Mouse (Mus musculus) forebrain, embryonic 13.5 days (tissue): ENCODE measurements around the gene Tnrc6a. TPM values are rescaled to one million over a fixed set of nuclear protein-coding genes. Genes with fewer than 3 reads are reported as not detected.

ENCODE experiments used
- ATAC-seq: fragments of 200-750 bp; cut with Nextera tagmentation; 2 replicates; pipeline ENCODE4 v1.8.0; 2017
- H3K27ac ChIP-seq: fragments of 300-500 bp; sonication (generic); 2 replicates; pipeline ENCODE4 v1.5.1; 2015; ENCODE audit warnings: inconsistent platforms, mild to moderate bottlenecking, moderate library complexity
- H3K27me3 ChIP-seq: fragments of 300-500 bp; sonication (generic); 2 replicates; pipeline ENCODE4 v1.6.1; 2015; ENCODE audit warnings: mild to moderate bottlenecking, inconsistent platforms
- H3K36me3 ChIP-seq: fragments of 300-500 bp; sonication (generic); 2 replicates; pipeline ENCODE4 v1.6.1; 2015; ENCODE audit warnings: mild to moderate bottlenecking, inconsistent platforms; ENCODE audit not compliant: poor library complexity, severe bottlenecking
- H3K4me1 ChIP-seq: fragments of 300-500 bp; sonication (generic); 2 replicates; pipeline ENCODE4 v1.6.1; 2015; ENCODE audit warnings: inconsistent platforms
- H3K4me2 ChIP-seq: fragments of 300-500 bp; sonication (generic); 2 replicates; pipeline ENCODE4 v1.6.1; 2015; ENCODE audit warnings: inconsistent platforms, mild to moderate bottlenecking, moderate library complexity
- H3K4me3 ChIP-seq: fragments of 300-500 bp; sonication (generic); 2 replicates; pipeline ENCODE4 v1.5.1; 2015; ENCODE audit warnings: mild to moderate bottlenecking, inconsistent platforms
- H3K9ac ChIP-seq: fragments of 300-500 bp; sonication (generic); 2 replicates; pipeline ENCODE4 v1.6.1; 2015; ENCODE audit warnings: mild to moderate bottlenecking, inconsistent platforms
- H3K9me3 ChIP-seq: fragments of 300-500 bp; sonication (generic); replicated peaks from 2 replicates; pipeline ENCODE4 v1.6.1; 2016; ENCODE audit warnings: inconsistent platforms
- WGBS: fragments of 180-500 bp; shearing (Covaris S2); methylation state at CpG from one replicate; pipeline ENCODE4 v1.1.7; 2015; 5-methylcytosine and 5-hydroxymethylcytosine counted together
- polyA plus RNA-seq: library from polyadenylated mRNA; unstranded; fragments of >200 nt; fragmentation: Nextera tagmentation; extraction: Ambion mirVana; gene quantifications from 2 replicates; pipeline ENCODE4 v1.2.1, GENCODE M21; 2015

The Tnrc6a gene
- polyA plus RNA-seq, 1 experiment from 2014 or later, result 62.0 TPM

DNA sequence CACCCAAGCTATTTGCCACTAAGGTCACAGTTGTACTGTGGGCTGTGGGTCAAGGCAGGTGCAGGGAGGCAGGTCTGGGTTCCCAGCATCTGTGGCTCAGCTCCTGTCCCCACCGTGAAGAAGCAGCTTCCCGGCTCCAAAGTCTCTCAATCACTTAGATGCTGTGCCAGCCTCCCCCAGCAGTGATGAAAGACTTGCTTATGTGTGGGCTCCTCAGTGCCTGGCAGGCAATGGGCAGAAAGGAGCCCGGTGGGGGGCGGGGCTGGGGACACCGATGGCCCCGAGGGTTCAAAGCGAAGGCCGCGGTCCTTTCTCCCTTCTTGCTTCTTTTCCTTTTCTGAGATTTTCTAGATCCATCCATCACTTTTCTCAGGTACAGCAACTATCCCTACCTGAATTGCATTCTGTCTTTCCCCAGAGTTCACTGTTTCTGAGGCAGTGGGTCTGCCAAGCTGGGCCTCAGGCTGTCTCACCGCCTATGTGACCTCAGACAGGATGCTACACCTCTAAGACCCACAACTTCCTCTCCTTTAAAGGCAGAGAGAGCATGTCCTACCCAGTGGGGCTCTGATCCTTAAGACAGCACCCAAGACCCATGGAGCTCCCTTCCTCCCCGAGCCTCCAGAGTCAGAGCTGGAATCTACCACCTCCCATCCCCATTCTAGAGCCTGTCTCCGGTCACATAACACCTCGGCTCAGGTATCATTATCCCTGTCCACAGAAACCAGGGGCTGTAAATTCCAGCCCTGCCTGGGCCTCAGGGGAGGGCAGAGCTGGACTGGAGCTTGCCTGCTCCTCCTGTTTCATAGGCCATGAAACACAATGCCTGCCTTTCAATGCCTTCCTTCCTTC, 96.3 kb downstream of the Tnrc6a start:
- H3K4me1 ChIP-seq, result peaks cover 7% of the 10 kb centered on the region; the same call in 1 of the 2 replicates
- no peak overlapping the region for H3K27ac ChIP-seq
- H3K36me3 ChIP-seq, result no peaks in the 10 kb centered on the region
- WGBS, result 75% methylated on average over 13 of the region's 13 CpGs
- no peak overlapping the region for H3K4me3 ChIP-seq
- H3K4me2 ChIP-seq, result no peak overlapping the region
- H3K9me3 ChIP-seq, result no peaks in the 10 kb centered on the region
- no peak for ATAC-seq
- no peaks in the 10 kb centered on the region for H3K27me3 ChIP-seq
- no peak overlapping the region for H3K9ac ChIP-seq

DNA sequence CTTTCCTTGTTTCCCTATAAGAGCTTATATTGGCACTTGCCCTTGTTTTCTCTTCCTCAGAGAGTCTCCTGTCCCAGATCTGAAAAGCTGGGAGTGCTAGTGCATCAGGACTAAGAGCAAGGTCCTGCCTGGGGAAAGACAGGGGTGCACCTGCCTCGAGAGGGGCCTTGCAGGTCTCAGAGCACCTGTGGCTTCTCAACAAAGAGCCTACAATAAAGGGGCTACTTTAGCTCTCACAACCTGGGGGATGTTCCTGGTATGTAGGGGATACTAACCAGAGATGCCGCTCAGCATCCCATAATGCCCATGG, 96.9 kb downstream of the Tnrc6a start:
- Histone ChIP-seq H3K27ac (no peak overlapping the region), H3K4me2 (no peak overlapping the region), H3K4me1 (peaks cover 7% of the 10 kb centered on the region; the same call in 1 of the 2 replicates), H3K27me3 (no peaks in the 10 kb centered on the region), H3K9me3 (no peaks in the 10 kb centered on the region), H3K4me3 (no peak overlapping the region), H3K36me3 (no peaks in the 10 kb centered on the region), H3K9ac (no peak overlapping the region)
- ATAC-seq, result no peak
- WGBS, result 72% methylated on average over 2 of the region's 2 CpGs

DNA sequence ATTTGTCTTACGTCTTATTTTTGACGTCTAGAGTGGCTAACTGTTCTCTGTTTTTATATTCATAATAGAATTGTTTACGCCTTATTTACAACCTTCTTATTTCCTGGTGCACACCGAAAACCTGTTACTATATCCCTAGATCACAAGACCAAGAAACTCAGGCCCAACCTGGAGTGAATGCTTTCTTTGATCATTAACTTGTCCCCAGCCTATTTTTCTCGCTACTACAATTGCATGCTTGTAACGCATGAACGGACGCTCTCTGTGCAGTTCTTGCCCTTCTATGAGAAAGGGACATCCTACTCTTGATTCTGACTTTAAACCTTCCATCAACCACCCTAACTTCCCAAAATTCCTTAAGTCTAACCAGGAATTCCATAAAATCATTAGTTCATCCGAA, 100.4 kb downstream of the Tnrc6a start:
- Histone ChIP-seq H3K9me3 (no peaks in the 10 kb centered on the region), H3K4me3 (no peak overlapping the region), H3K4me2 (no peak overlapping the region), H3K9ac (no peak overlapping the region), H3K36me3 (no peaks in the 10 kb centered on the region), H3K27me3 (no peaks in the 10 kb centered on the region), H3K27ac (no peak overlapping the region), H3K4me1 (0 out of 2 replicates have a peak, but pooled peaks cover under 1% of the 10 kb centered on the region)
- 71% methylated on average over 9 of the region's 9 CpGs for WGBS
- ATAC-seq, result no peak

DNA sequence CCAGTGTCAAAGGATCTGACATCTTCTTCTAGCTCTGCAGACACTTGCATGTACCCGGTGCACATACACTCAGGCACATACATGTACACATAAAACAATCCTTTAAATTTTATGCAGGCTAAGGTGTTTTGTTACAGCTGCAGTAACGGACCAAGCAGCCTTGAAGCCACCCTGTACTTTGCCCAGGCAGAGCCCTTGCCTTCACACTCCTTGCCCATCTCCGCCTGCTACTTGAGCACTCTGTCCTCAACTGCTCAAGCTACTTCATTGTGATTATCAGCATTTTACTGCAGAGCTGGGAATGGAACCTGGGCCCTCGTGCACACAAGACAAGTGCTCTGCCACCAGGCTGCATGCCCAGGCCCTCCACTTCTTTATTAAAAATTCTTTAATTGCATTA, 101.5 kb downstream of the Tnrc6a start:
- no peak overlapping the region for H3K27ac ChIP-seq
- no peak overlapping the region for H3K4me3 ChIP-seq
- no peak for ATAC-seq
- H3K9ac ChIP-seq, result no peak overlapping the region
- no peaks in the 10 kb centered on the region for H3K27me3 ChIP-seq
- whole genome bisulfite sequencing, result 88% methylated on average over 4 of the region's 4 CpGs
- H3K4me1 ChIP-seq, result no peaks in the 10 kb centered on the region
- no peaks in the 10 kb centered on the region for H3K36me3 ChIP-seq
- no peak overlapping the region for H3K4me2 ChIP-seq
- no peaks in the 10 kb centered on the region for H3K9me3 ChIP-seq

DNA sequence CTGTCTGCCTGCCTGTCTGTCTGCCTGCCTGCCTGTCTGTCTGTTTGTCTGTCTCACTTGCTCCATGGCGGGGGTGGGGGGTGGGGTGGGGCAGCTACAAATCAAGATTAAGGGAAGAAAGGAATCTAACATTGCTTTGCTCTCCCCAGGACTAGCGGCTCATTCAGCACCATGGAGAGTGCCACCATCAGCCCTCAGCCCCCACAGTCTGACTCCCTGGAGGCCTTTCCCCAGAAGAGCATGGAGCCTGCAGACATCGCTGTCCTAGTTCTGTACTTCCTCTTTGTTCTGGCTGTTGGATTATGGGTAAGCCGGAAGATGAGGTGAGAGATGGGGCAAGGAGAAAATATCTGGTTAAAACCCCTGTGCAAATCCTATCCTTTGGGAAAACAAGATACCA, 111.8 kb downstream of the Tnrc6a start:
- Histone ChIP-seq H3K4me3 (no peak overlapping the region), H3K36me3 (no peaks in the 10 kb centered on the region), H3K27ac (no peak overlapping the region), H3K4me2 (no peak overlapping the region), H3K27me3 (no peaks in the 10 kb centered on the region), H3K9me3 (no peaks in the 10 kb centered on the region), H3K9ac (no peak overlapping the region), H3K4me1 (peaks cover 9% of the 10 kb centered on the region; the same call in 1 of the 2 replicates)
- no peak for ATAC-seq
- 34% methylated on average over 4 of the region's 4 CpGs for WGBS

DNA sequence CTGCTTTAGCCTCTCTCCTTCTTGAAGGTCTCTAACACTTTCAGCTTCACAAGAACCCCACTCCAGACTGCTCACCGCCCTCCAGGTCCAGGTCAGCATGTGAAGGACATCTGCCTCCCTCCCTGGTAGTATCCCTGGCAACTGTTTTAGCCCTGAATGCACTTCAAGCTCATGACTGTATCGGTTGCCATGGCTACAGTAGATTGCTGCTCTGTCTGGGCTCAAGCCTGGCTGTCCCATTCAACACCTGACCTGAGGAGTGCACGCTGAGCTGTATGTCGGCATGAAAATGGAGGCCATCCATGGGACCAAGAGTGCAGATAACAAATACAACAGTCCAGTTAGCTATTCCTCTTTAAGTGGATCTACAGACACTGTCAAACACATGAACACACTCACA, 114.9 kb downstream of the Tnrc6a start:
- Histone ChIP-seq H3K4me2 (no peak overlapping the region), H3K4me3 (no peak overlapping the region), H3K9me3 (no peaks in the 10 kb centered on the region), H3K36me3 (no peaks in the 10 kb centered on the region), H3K4me1 (peaks cover 9% of the 10 kb centered on the region; the same call in 1 of the 2 replicates), H3K9ac (no peak overlapping the region), H3K27ac (no peak overlapping the region), H3K27me3 (no peaks in the 10 kb centered on the region)
- peak; percentile 67; the same call in 1 of the 2 replicates for ATAC-seq
- WGBS, result 64% methylated on average over 4 of the region's 4 CpGs

DNA sequence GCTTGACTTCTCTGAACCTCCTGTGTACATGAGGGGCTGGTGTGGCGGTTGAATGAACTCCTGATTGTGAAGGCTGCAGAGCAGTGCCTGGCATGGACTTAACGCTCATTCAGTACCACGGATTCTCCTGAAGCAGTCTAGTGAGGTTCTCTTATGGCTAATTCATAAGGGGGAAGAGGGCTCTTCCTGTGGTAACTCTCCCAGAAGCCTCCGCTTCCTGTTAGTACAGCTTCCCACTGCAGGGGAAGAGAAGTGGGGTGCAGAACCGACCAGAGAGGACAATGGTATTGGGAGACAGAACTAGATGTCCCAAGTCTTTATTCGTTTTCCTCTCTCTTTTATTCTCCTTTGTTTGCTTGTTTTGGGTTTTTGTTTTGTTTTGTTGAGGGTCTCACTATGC, 116.4 kb downstream of the Tnrc6a start:
- Histone ChIP-seq H3K36me3 (no peaks in the 10 kb centered on the region), H3K9ac (no peak overlapping the region), H3K27ac (no peak overlapping the region), H3K4me2 (no peak overlapping the region), H3K27me3 (no peaks in the 10 kb centered on the region), H3K4me3 (no peak overlapping the region), H3K9me3 (no peaks in the 10 kb centered on the region), H3K4me1 (peaks cover 9% of the 10 kb centered on the region; the same call in 1 of the 2 replicates)
- no peak for ATAC-seq
- WGBS, result 70% methylated on average over 6 of the region's 6 CpGs

DNA sequence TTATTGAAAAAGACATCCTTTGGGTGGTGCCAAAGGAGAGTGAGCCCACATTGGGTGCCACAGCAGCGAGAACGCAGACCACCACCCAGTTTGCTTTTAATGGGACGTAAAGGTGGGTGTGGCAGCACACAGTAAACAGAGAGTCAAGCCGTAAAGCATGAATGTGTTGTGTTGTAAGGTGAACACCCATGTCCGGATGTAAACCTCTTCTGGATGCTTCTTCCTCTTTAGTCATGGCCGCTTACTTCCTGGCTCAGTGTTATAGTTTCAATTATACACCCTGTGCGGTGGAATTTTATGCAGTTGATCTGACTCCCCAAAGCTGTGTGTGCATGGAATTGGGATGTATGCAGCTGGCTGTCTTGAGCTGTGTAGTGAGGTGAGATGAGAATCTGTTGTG, 118.6 kb downstream of the Tnrc6a start:
- peaks cover 9% of the 10 kb centered on the region; the same call in 1 of the 2 replicates for H3K4me1 ChIP-seq
- H3K27me3 ChIP-seq, result no peaks in the 10 kb centered on the region
- H3K4me3 ChIP-seq, result no peak overlapping the region
- H3K27ac ChIP-seq, result no peak overlapping the region
- H3K36me3 ChIP-seq, result no peaks in the 10 kb centered on the region
- no peak for ATAC-seq
- H3K9me3 ChIP-seq, result no peaks in the 10 kb centered on the region
- H3K4me2 ChIP-seq, result no peak overlapping the region
- H3K9ac ChIP-seq, result no peak overlapping the region
- 89% methylated on average over 7 of the region's 7 CpGs for WGBS

DNA sequence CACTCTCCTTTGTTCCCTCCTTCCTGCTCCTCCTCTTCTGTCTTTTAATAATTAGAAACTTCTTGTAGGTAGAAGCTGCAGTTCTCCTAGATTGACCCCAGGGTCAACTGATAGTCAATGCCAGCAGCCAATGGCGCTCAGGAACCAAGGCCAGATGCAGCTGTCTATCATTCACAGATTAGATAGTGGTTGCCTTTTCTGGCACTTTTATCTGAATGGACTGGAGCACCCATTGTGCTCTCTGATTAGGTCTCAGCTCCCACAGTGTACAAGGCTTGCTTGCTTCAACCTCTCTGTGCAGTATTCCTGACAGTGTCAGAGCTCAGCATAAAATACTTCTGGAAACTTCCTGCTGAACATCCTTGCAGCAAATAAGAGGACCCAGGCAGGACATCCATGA, 121.1 kb downstream of the Tnrc6a start:
- Histone ChIP-seq H3K36me3 (no peaks in the 10 kb centered on the region), H3K27ac (no peak overlapping the region), H3K9me3 (no peaks in the 10 kb centered on the region), H3K27me3 (no peaks in the 10 kb centered on the region), H3K9ac (no peak overlapping the region), H3K4me3 (no peak overlapping the region), H3K4me1 (no peaks in the 10 kb centered on the region), H3K4me2 (no peak overlapping the region)
- no peak for ATAC-seq
- 81% methylated on average over 1 of the region's 1 CpGs for WGBS

Other genes starting within 250 kb of the Tnrc6a start
- gene Rbbp6, start 158.2 kb upstream of the Tnrc6a start, polyA plus RNA-seq, result 33.7 and 33.8 TPM in 2 replicates
- not detected in 2 replicates for gene Slc5a11, start 90.9 kb downstream of the Tnrc6a start, polyA plus RNA-seq
- gene Lcmt1, start 245.9 kb downstream of the Tnrc6a start, polyA plus RNA-seq, result 81.2 and 87.7 TPM in 2 replicates
- gene Arhgap17, start 246.0 kb downstream of the Tnrc6a start, polyA plus RNA-seq, result 12.5 and 13.5 TPM in 2 replicates